Mouse (Mus musculus): ENCODE results near the gene Tmem125. TPM values are rescaled to one million over a fixed set of nuclear protein-coding genes. Genes with fewer than 3 reads are reported as not detected.
"Not testable (repeated sequence)": the region's sequence is repeated elsewhere in the genome, so short reads cannot be mapped to it uniquely, and the experiment has no call there.

Tmem125 gene
- polyA plus RNA-seq, 1 experiment from 2014 or later = not detected

- ATAC-seq (ENCODE audit: low read depth); H3K4me3 ChIP-seq: not testable (repeated sequence)
- 82% methylated on average over 1 of the region's 1 CpGs for WGBS
Observed at GRCm38 (mm10) chr4:118507171-118507570, 36.7 kb downstream of the Tmem125 start.

DNA sequence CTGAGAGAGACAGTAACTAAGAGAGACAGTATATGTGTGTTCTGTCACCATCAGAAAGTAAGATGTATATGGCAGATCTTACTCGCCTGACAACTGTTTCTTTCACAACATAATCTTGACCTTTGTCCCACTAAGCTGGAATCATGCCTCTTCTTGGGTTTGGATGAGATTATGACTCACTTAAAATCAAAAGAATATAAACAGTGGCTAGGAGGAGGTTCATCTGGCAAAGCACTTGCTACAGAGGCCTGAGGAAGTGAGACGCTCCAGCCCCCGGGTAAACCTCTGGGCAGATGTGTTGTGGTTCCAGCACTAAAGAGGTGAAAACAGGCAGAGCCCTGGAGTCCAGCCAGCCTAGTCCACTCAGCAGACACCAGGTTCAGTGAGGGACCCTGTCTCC is 38.3 kb downstream of the Tmem125 start:
- Histone ChIP-seq H3K9ac (no peak overlapping the region), H3K36me3 (no peaks in the 10 kb centered on the region), H3K4me2 (no peak overlapping the region), H3K4me3 (no peak overlapping the region), H3K27me3 (no peaks in the 10 kb centered on the region), H3K27ac (replicated peaks) (no peak overlapping the region), H3K4me1 (replicated peaks) (no peaks in the 10 kb centered on the region), H3K9me3 (no peaks in the 10 kb centered on the region)
- no peak for ATAC-seq (ENCODE audit: low read depth)
- WGBS = 78% methylated on average over 3 of the region's 3 CpGs

More at GRCm38 (mm10) chr4:118507171-118507570, 36.7 kb downstream of the Tmem125 start:
- not testable (repeated sequence) for H3K9ac ChIP-seq; H3K27ac ChIP-seq (replicated peaks); H3K4me1 ChIP-seq (replicated peaks); H3K27me3 ChIP-seq; H3K9me3 ChIP-seq; H3K36me3 ChIP-seq; H3K4me2 ChIP-seq

DNA sequence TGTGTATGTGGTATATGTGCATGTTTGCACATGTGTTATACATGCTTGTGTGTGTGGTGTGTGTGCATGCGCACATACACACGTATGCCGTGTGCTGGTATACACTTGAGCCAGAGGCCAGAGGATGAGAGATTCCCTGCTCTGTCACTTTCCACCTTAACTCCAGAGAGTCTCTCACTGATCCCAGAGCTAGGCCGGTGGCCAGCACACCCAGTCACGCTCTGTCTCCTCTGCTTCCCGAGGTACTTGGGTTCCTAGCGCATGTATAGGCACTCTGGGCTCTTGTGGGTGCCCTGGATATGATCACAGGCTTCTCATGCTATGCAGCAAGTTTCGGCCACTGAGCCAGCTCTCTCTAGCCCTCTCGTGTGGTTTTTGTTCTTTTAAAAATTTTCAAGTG is 43.1 kb downstream of the Tmem125 start:
- Histone ChIP-seq H3K4me3 (no peak overlapping the region), H3K4me1 (replicated peaks) (no peaks in the 10 kb centered on the region), H3K9ac (no peak overlapping the region), H3K36me3 (no peaks in the 10 kb centered on the region), H3K27me3 (no peaks in the 10 kb centered on the region), H3K4me2 (no peak overlapping the region), H3K27ac (replicated peaks) (no peak overlapping the region), H3K9me3 (no peaks in the 10 kb centered on the region)
- ATAC-seq (ENCODE audit: low read depth) = no peak
- WGBS = 69% methylated on average over 9 of the region's 9 CpGs

- WGBS = 50% methylated on average over 6 of the region's 6 CpGs
- no peak for ATAC-seq (ENCODE audit: low read depth)
- Histone ChIP-seq H3K4me1 (replicated peaks) (no peaks in the 10 kb centered on the region), H3K36me3 (no peaks in the 10 kb centered on the region), H3K4me3 (no peak overlapping the region), H3K9me3 (no peaks in the 10 kb centered on the region), H3K9ac (no peak overlapping the region), H3K27me3 (no peaks in the 10 kb centered on the region), H3K4me2 (no peak overlapping the region), H3K27ac (replicated peaks) (no peak overlapping the region)
Observed at GRCm38 (mm10) chr4:118500171-118500724, 43.6 kb downstream of the Tmem125 start.

Other genes starting within 250 kb of the Tmem125 start
- gene Szt2, start 134.8 kb downstream of the Tmem125 start, polyA plus RNA-seq (2015; fragmentation: Nextera tagmentation; extraction: Ambion mirVana) = 7.8 and 9.1 TPM in 2 replicates
- gene Med8, start 134.7 kb downstream of the Tmem125 start, polyA plus RNA-seq (2015; fragmentation: Nextera tagmentation; extraction: Ambion mirVana) = 107 and 119 TPM in 2 replicates
- 38.0 and 38.2 TPM in 2 replicates for gene Elovl1, start 116.0 kb downstream of the Tmem125 start, polyA plus RNA-seq (2015; fragmentation: Nextera tagmentation; extraction: Ambion mirVana)
- gene Cdc20, start 106.7 kb downstream of the Tmem125 start, polyA plus RNA-seq (2015; fragmentation: Nextera tagmentation; extraction: Ambion mirVana) = 47.2 and 54.7 TPM in 2 replicates
- gene Mpl, start 86.5 kb downstream of the Tmem125 start, polyA plus RNA-seq (2015; fragmentation: Nextera tagmentation; extraction: Ambion mirVana) = 0.42 and 0.50 TPM in 2 replicates
- 19.3 and 21.0 TPM in 2 replicates for gene Tie1, start 54.0 kb downstream of the Tmem125 start, polyA plus RNA-seq (2015; fragmentation: Nextera tagmentation; extraction: Ambion mirVana)
- gene 2610528J11Rik, start 17.0 kb downstream of the Tmem125 start, polyA plus RNA-seq (2015; fragmentation: Nextera tagmentation; extraction: Ambion mirVana) = not detected in 2 replicates
- 0.96 and 1.8 TPM in 2 replicates for gene Cfap57, start 76.7 kb upstream of the Tmem125 start, polyA plus RNA-seq (2015; fragmentation: Nextera tagmentation; extraction: Ambion mirVana)
- 108 and 129 TPM in 2 replicates for gene Ebna1bp2, start 76.8 kb upstream of the Tmem125 start, polyA plus RNA-seq (2015; fragmentation: Nextera tagmentation; extraction: Ambion mirVana)
- gene Olfr62, start 114.9 kb upstream of the Tmem125 start, polyA plus RNA-seq (2015; fragmentation: Nextera tagmentation; extraction: Ambion mirVana) = not detected in 2 replicates
- gene Olfr1342, start 148.7 kb upstream of the Tmem125 start, polyA plus RNA-seq (2015; fragmentation: Nextera tagmentation; extraction: Ambion mirVana) = not detected in 2 replicates
- gene Olfr1341, start 159.5 kb upstream of the Tmem125 start, polyA plus RNA-seq (2015; fragmentation: Nextera tagmentation; extraction: Ambion mirVana) = not detected in 2 replicates
- gene Olfr1340, start 176.1 kb upstream of the Tmem125 start, polyA plus RNA-seq (2015; fragmentation: Nextera tagmentation; extraction: Ambion mirVana) = not detected in 2 replicates
- not detected in 2 replicates for gene Olfr1339, start 188.1 kb upstream of the Tmem125 start, polyA plus RNA-seq (2015; fragmentation: Nextera tagmentation; extraction: Ambion mirVana)
- not detected in 2 replicates for gene Olfr1338, start 214.7 kb upstream of the Tmem125 start, polyA plus RNA-seq (2015; fragmentation: Nextera tagmentation; extraction: Ambion mirVana)
- not detected in 2 replicates for gene Olfr1337, start 238.5 kb upstream of the Tmem125 start, polyA plus RNA-seq (2015; fragmentation: Nextera tagmentation; extraction: Ambion mirVana)

Data from neural tube, embryonic 13.5 days (tissue).